Mouse (Mus musculus) adrenal gland, postnatal 36 days (tissue): Measurements from ENCODE around the gene Tnfaip8l2. TPM values are rescaled to one million over a fixed set of nuclear protein-coding genes. Genes with fewer than 3 reads are reported as not detected.
A peak's percentile ranks its signal among the peaks of the same experiment; 100 is the strongest.
"Not testable (repeated sequence)": the region's sequence is repeated elsewhere in the genome, so short reads cannot be mapped to it uniquely, and the experiment has no call there.

Source experiments
- DNase-seq, 2 experiments: peaks; one replicate each; pipeline ENCODE4 v3.0.0; 2021; ENCODE audit warnings: mixed read lengths in 1 of 2
- total RNA-seq, 2 experiments: library from RNA; stranded (reverse); gene quantifications; 2 replicates each; pipeline ENCODE4 v1.2.3; 2021

Tnfaip8l2 gene
- total RNA-seq, 2 experiments from 2014 or later = 1.8 to 2.1 TPM

DNA sequence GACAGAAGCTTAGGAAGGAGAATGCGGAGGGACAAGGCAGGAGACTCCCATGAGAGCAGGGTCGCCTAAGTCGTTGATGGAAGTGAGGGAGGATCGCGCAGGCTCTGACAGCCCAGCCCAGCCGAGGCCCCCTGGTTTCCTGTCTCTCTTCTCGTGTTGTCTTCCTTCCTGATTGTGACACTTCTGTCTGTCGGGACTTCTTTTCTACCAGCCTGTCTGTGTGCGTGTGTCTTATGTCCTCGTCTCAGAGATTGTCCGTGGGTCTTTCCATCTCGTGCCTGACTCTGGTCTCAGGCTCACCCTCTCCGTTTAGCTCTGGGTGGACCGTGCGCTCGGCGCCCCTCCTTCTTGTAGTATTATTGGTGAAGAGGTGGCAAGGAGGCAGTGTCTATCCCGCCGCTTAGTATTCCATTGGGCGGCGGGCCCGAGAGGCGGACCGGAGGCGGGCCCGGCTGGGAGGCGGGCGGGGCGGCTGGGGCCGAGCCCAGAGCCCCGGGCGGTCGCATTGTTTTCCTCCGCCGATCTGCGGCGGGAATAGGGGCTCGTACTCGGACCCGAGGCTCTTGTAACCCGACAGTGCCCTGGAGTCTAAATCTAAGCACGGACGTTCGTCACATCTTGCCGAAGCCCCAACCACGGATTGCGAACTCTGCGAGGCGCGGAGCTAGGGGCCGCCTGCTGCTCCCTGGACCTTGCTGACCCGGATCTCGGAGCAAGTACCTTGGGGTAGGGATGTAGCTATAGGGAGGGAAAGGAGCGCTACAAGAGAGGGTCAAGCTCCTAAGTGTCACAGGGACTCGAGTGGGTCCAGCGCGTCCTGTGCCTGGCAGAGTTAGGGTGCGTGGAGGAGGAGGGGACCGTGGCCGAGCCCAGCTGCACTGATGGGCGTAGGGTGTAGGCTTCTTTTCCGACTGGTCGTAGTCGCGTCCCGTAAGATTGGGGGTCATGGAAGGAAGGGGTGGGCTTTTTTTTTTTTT lies 18.1 kb upstream of the Tnfaip8l2 start, which contains the start of gene Sema6c:
Gene Sema6c (plus strand): TSS at position 471 of the 977 bp plus-strand sequence.
- peak; percentile 93 to 95 for DNase-seq

DNA sequence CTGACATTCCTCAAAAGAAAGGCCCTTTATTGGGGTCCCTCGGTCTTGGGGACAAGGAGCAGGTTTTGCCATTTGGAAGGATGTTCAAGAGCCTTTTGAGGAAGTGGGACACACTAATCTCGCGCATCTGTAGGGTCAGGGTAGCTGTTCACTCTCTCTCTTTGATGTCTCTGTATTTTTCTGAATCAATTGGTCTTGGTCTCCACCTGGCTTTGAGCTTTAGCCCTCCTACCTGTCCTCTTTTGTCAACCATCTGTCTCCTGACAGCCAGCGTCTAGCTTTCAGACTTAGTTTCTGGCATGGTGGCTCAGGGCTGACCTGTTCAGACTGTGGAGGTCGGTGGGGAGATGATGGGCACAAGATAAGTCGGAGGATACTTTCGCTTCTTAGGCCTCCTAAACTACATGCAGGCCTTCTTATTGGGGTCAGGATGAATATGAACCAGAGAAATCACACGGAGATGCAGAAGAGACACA lies 17.4 kb upstream of the Tnfaip8l2 start:
- no peak for DNase-seq

GRCm38 (mm10) chr3:95153874-95154273 lies 11.7 kb upstream of the Tnfaip8l2 start:
- DNase-seq = peak; percentile 48 to 56

DNA sequence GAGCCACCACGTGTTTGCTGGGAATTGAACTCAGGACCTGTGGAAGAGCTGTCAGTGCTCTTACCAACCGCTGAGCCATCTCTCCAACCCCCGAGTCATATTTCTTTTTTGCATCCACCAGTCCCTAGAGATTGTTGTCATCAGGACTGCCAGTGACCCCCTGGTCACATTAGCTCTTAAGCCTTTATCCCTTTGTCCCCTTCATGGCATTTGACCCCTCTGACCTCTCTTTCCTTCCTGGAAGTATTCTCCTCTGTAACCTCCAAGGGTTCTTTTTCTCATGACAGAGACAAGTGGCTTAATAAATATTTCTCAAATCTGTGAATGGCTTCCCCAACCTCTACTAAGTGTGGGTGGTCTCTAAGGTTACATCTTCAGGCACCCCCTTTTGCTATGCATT lies 5.8 kb upstream of the Tnfaip8l2 start:
- no peak for DNase-seq

DNA sequence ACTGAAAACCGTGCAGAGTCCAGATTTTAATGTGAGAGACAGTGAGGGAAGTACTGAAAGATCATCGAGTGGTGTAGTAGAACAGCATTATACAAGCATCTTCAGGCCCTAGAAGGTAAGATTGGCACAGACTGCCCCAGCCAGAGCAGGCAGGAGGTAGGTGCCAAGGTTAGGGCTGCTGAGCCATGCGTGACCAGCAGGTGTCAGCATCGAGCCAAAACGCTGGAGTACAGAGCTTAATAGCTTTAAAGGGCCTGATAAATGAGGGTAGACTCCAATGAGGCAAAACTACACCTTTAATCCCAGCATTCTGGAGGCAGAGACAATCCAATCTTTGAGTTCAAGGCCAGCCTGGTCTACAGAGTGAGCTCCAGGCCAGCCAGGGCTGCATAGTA lies 454 bp upstream of the Tnfaip8l2 start:
- DNase-seq = peak; percentile 86 to 90

GRCm38 (mm10) chr3:95141474-95141873 lies 686 bp downstream of the Tnfaip8l2 start:
- no peak for DNase-seq

- DNase-seq = no peak
Measured at GRCm38 (mm10) chr3:95140795-95141194, 1.4 kb downstream of the Tnfaip8l2 start.

DNA sequence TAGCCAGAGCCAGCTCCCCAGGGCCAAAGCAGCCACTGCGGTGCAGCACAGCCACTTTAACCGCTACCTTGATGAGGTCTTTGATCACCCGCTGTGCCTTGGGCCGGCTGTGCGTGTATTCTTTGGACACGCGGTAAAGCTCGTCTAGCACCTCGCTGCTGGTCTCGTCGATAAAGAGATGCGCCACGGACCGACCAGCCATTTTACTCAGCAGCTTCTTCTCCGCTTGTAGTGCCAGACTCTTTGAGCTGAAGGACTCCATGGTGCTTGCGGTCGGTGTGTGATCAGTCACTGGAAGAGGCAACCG lies 1.9 kb downstream of the Tnfaip8l2 start:
- no peak for DNase-seq

DNA sequence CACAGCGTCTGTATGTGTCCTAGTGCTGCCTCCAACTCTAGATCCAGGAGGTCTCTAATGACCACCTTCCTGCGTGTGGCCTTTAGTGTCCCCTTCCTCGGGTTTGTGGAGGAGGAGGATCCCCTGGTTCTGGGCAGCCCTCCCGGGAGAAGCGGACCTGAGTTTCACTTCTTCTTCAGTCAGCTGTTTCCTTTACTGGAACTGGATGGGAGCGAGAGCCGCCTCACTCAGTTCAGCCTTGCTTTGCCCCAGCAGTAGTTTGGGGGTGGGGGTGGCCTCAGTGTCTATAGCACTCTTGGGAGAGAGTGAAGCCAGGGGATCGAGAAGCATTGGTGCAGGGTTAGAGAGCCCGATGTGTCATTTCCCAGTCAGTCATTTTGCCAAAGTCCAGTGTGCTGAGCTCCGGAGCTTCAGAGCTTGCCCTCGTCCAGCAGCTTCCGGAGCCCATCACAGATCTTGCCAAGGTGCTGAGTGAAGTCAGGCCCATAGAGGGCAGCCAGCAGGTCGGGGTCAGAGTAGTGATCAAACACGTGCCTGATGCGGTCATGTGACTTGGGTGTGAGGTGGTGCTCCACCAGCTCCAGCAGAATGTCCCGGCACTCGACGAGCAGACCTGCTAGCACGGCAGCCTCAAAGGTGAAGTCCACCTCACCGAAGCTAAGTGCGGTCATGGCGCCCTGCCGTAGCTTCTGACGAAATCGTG lies 2.4 kb downstream of the Tnfaip8l2 start:
- peak in 1 of 2 experiments; percentile 33 for DNase-seq

DNA sequence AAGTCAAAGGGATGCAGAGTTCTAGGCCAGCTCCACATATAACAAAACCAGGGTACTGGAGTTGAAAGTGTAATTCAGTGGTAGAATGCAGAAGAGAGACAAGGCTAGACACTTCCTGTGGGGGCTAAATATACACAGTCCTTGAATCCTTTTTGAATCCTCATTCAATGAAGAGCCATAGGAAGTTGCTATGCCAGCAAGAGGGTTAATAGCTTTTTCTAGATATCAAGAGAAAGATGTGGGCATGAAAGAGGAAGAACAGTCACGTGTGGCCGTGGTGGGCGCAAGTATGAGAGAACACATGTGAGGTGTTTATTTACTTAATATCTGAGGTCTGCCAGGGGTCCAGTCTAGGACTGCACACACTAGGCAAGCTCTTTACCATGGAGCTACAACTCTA lies 5.8 kb downstream of the Tnfaip8l2 start:
- DNase-seq = no peak

DNA sequence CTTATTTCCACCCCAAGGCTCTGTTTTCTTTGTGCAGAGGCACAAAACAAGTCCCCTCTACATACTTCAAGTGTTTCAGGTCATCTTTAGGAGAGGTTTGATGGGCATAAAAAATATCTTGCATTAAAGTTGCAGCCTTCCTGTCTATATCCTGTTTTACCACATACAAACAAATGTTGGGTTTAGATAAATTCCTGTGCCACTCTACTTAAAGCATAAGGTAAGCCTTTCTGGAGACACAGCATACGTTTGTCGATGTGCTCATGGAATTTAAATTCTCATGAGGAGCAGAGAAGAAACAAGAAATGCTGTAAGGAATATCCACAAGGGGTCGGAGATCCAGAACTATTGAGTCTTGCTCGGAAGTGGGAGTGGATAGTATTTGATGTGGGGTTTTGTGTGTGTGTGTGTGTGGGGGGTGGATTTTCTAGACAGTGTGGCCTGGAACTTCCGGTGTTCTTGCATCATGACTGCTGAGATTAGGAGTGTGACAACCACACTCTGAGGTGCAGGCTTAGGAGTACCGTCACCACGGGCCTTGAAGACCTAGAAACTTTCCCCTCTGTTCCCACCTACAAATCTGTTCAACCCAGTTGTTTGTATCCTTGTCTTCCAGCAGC lies 6.6 kb downstream of the Tnfaip8l2 start:
- no peak for DNase-seq

GRCm38 (mm10) chr3:95135023-95135422 lies 7.1 kb downstream of the Tnfaip8l2 start:
- DNase-seq = peak; percentile 60 to 81

DNA sequence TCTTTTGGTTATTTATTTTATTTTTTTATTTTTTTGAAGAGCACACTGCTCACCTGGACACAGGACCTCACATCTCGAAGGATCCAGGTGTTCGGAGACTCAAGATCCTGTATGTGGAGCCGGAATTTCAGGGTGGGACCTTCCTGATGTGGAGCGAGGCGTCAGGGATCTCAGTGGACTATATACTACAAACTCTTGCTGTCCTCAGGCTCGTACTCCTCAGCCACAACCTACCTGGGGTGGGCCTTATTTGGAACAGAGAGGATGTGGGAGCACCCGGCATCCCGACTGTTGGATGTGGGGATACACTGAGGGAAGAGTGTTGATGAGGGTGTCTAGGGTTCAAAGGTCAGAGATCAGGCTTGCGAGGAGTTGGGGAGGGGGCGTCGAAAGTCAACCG lies 8.0 kb downstream of the Tnfaip8l2 start:
- DNase-seq = not testable (repeated sequence)

GRCm38 (mm10) chr3:95133680-95134101 lies 8.5 kb downstream of the Tnfaip8l2 start, which contains the start of the genes Scnm1 and Lysmd1:
Gene Scnm1, minus strand, starts transcription at chr3:95134011.
Gene Lysmd1, plus strand, starts transcription at chr3:95134088.
- peak; percentile 92 to 94 for DNase-seq

DNA sequence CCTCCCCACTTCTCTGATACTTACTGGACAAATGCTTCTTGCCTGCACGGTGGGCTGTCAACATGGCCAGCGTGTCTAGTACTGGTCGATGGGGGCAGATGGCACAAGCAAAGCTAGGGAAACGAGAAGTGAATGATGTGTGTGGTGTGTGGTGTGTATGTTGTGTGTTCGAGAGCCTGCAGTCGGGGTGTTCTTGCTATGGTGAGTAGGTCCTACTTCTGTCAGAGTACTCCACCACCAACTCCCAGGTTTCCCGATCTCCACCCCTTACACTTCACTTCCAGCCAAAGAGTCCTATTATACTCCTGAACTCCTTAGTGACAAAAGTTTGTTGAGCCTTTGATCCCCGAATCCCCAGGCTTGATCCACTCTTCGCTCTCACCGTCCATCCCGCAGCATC lies 9.0 kb downstream of the Tnfaip8l2 start:
- no peak for DNase-seq

DNA sequence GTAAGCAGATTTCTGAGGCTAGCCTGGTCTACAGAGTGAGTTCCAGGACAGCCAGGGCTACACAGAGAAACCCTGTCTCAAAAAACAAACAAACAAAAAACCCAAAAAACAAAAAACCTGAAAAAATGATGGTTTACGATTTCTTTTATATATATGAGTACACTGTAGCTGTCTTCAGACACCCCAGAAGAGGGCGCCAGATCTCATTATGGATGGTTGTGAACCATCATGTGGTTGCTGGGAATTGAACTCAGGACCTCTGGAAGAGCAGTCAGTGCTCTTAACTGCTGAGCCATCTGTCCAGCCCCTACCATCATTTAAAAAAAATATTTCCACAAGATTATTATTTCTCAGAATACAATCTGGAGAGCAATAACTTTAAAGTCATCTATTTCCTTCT lies 9.8 kb downstream of the Tnfaip8l2 start:
- DNase-seq = not testable (repeated sequence)

DNA sequence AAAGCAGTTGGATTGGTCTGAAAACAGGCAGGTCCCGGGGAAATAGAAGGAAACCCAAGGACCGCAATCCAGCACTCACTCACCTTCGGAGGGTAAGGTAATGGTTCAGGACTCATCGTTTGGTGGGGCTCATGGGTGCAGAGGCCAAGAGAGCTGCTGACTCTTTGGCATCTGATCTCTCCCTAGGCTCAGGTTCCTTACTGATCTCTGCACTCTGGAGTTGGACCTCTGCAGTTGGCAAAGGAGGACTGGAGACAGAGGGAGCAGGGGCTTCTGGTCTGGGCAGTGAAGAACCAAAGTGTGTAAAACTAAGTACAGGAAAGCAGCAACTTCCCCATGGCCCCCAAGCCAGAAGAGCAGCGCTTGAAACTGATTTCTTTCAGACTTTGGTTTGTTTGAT lies 12.1 kb downstream of the Tnfaip8l2 start:
- DNase-seq = no peak

DNA sequence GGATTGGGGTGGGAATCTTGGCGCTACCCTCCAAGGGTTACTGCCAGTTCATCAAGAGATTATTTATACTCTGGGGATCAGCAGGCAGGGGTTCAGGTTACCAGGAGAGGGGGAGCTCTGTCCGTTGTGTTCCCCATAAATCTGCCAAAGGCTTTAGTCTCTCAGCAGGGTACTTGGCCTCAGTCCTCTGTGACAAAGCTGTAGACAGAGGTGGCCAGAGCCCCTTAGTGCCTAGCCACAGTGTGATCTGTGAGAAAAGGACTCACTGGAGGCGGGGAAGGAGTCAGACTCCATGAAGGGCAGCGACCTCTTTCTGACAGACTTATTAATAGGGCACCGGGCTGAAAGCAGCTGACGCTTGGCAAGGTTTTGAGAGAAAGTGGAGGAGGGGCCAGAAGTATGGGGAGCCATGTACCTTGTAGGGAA lies 12.9 kb downstream of the Tnfaip8l2 start:
- no peak for DNase-seq

GRCm38 (mm10) chr3:95124972-95125371 lies 17.2 kb downstream of the Tnfaip8l2 start:
- peak; percentile 59 to 65 for DNase-seq

- no peak for DNase-seq
Measured at GRCm38 (mm10) chr3:95124246-95124645, 17.9 kb downstream of the Tnfaip8l2 start, which contains the start of gene Tmod4. Gene Tmod4, plus strand, starts transcription at chr3:95124476.

DNA sequence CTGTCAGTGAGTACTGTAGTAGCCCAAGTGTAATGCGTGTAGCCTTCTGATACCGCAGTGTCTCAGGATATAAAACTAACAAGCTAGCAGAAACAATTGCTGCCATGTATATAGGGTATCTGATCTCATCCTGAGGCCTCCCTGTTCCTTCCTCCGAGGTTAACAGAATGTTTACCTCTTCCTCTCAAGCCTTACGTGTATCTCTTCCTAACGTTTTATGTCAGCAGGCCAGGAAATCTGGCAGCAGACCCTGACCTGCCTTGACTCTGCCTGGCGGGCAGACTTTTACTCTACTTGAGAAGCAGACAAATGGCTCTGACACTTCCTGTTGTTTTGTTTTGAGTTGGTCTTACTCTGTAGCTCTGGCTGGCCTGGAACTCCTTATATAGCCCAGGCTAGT lies 20.6 kb downstream of the Tnfaip8l2 start:
- DNase-seq = no peak

DNA sequence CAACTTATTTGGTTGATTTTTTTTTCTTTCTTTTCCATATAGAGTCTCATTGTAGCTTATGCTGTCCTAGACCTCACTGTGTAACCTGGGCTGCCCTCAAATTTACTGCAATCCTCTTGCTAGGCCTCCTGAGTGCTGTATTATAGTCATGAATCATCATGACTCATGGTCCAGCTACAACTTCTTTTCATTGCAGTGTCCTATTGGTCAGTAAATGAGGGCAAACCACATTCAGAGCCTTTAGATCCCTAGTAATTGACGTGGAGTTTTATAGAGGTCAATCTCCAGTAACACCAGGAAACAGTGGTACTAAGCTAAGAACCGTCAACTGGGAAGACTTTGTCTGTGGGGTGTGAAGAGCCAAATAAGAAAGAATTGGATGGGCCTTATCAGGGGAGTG lies 24.4 kb downstream of the Tnfaip8l2 start:
- DNase-seq = no peak
